Mouse (Mus musculus): ENCODE measurements around the gene Prss2.
"Not testable (repeated sequence)": the region's sequence is repeated elsewhere in the genome, so short reads cannot be mapped to it uniquely, and the experiment has no call there.

Gene Prss2

DNA sequence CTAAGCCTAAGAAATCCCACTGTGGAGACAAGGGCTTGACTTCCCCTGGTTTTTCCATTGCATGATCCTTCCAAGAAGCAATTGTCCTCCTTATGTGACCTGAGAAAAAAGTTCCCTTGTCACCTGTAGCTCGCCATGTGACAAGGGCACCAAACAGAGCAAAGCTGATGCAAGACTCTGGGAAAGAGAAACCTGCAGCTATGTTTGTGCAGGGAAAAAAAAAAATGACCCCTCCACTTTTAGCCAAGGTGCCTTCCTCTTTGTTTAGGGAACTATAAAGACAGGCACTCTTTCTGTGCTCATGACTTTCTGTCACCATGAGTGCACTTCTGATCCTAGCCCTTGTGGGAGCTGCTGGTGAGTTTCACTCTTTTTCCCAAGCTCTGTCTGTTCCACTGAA is at the start of gene Prss2:
Prss2 (plus strand) TSS at position 301 of the 400 bp plus-strand sequence.
- no peak for DNase-seq

GRCm38 (mm10) chr6:41499374-41499773 is 22.2 kb upstream of the Prss2 start:
- no peak for DNase-seq

DNA sequence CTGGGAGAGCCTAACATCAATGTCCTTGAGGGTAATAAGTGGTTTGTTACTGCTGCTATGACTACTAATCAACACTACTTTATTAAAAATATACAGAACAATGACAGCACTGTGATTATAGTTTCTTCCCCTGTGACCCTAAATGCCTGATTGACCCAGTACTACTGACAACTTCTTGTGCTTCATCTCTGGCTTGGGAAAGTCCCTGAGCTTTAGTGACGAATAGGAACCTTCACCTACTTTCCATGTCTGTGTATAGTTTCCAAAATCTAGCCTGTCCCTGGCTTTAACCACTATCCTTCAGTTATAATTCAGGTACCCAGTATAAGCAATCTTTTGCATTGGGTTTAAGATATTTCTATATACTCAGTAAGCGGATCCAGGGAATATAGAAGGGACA is 16.7 kb upstream of the Prss2 start:
- DNase-seq = no peak

DNA sequence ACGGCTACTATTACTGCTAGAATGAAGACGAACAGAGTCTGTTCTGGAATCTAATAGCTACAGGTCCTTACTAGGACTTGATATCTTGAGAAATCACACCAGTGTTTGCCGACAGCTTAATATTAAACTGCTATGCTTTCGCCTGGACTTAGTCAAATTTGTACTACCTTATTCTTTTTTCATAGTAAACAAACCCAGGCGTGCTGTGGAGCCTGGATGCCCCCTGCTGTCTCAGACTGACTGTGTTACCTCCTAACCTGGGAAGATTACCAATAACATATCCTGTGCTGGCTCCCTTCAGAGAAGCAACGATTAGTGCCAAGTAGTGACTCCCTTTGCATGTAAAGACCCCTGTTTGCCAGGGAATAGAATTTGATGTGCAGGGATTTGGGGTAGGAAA is 16.3 kb upstream of the Prss2 start:
- no peak for DNase-seq

DNA sequence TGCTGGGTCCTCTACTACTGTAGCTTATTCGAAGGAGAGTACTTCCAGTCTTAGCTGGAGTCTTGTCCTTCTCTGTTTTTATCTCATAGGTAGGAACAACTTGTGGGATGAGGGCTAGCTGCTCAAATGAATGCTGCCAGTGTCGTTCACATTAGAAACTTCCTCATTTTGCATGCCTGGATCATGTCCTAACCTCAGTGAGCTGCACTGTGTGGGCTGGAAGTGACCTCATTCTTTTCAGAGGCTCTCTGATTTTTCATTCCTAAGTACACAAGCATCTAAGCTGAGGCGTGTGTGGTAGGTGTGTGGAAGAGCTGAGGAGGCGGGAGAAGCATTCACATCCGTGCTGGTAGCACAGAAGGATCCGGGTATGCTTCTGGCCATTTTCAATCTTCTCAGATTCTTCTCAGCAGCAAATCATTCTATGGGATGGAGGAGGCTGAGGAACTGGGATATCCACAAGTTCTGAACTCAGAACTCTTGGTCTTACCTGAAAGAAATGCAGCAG is 3.5 kb upstream of the Prss2 start:
- no peak for DNase-seq

DNA sequence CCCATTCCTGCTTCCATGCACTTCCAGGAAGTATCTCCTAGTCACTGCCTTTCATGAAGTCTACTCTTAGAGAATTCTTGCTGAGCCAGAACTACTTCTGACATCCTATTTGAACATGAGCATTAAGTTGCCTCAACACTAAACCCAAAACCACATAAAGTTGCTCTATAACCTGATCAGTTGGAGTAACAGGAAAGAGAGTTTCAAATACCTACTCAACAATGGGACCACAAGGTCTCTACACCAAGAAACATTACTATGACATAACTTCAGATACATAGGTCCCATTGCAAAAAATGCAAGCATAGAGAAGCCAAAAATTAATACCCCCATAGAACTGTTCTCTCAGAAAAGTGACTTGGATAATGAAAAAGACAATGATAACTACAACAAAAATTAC is 4.9 kb downstream of the Prss2 start:
- no peak for DNase-seq

DNA sequence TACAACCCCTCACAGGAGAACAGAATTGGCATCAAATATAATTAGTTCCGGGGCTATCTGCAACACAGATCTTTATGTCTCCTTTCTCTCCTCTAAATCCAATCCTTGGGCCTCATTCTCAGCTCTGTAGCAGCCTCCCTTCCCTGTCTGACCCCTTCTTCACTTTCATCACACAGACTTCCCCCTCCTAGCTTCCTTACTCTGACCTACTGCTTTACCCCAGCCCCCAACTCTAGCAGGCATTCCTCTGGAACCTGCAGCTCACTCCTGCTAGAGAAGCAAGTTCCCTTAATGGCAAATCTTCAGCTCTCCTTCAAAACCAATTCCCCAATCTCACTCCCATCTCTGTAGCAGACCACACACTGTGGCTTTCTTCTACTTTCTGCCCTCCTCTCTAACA is 5.8 kb downstream of the Prss2 start:
- DNase-seq = no peak

- not testable (repeated sequence) for DNase-seq
Measured at GRCm38 (mm10) chr6:41529987-41530386, 8.4 kb downstream of the Prss2 start.

DNA sequence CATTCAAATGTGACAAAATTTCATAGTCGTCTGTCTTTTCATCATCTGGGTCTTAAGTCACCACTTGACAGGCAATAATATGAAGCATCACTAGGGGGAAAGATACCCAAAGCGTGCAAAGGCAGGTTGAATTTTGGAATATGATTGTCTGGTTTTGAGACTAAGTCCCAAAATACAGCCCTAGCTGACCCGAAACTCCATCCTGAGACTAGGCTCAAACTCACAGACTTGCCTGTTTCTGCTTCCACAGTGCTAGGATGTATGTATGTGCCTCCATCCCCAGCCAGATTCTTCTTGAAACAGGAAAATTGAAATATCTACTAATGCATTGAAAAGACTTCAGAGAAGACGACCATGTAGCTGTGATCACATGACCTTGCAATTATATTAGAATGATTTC is 10.6 kb downstream of the Prss2 start:
- no peak for DNase-seq

DNA sequence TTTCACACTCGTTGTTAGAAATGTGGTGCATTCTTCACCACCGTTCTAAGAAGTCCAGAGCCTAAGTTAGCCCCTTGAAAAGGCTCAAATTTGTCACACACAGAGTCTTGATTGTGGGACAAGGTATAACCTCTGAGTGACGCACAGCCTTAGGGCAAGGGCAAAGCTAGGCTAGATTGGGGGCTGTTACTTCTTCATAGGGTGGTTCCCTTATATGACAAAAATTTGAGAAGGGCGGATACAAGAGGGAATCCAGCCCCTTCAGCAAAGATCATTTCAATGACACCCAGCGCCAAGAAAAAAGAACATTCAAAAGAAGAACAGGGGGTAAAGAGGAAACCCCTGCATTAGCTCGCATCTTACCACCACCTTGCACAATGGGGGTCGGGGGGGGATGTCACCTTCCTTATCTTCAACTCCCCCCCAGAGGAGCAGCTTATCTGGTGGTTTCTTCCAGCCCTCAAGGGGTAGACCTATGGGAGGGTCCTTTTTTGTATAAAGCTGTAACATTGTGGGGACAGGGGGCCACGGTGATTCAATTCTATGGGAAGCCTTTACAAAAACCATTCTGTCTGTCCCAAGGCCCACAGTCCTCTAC is 11.2 kb downstream of the Prss2 start:
- DNase-seq = no peak

DNA sequence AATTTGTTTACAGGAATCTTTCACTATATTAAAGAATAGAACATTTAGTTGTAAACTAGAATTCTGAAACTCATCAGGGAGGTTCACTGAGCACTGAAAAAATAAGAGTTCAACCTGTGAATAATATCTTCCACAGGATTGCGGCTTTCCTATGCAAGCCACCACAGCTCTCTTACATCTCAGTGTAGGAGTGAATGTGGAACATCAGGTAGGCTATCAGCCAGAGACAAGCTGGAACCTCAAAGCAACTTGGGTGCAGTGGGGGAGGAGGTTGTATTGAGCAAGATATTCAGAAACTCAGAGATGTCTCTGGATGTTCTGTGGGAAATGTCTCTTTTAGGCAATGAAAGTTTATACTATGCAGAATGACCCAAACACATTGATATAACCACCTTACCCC is 15.8 kb downstream of the Prss2 start:
- DNase-seq = no peak

DNA sequence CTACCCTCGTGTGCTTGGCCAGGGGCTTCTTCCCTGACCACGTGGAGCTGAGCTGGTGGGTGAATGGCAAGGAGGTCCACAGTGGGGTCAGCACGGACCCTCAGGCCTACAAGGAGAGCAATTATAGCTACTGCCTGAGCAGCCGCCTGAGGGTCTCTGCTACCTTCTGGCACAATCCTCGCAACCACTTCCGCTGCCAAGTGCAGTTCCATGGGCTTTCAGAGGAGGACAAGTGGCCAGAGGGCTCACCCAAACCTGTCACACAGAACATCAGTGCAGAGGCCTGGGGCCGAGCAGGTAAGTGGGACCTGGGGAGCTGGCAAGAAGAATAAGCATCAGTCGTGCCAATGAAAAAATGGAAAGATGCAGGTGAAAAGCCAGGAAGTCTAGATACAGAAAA is 16.7 kb downstream of the Prss2 start:
- DNase-seq = not testable (repeated sequence)

DNA sequence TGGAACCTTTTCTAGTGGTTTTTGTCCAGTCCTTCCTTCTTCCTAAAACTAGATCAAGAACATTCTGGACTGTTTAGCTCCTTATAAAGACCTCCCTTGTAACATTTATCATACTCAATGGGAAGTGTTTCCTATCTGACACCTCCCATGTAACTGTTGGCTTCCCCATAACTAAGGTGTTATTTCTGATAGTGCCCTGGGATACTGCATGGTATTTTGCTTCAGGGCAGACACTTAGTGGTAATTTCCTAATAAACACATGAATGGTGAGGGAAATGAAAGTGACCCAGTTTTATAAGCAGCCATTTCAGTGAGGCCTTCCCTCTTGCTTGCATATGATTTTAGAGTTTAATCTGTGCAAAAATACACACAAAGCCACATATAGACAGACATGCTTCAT is 19.2 kb downstream of the Prss2 start:
- DNase-seq = no peak

DNA sequence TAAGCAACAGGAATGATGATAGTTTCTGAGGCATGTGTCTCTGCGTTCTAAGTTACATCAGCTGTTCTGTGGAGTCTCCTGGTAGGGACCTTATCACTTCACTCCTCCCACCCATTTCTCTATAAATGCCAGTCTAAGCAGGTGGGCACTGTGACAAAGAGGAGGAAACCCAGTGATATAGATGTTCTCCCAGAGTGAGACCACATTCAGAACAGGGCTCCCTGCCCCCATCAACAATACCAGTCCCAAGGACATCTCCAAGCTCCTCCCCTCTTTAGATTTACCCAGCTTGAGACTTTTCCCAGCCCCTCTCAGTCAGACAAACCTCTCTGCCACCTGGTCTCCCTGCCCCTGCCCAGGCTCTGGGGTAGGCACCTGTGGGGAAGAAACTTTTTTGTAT is 20.2 kb downstream of the Prss2 start:
- DNase-seq = no peak

GRCm38 (mm10) chr6:41542983-41543382 is 21.4 kb downstream of the Prss2 start:
- DNase-seq = no peak

- DNase-seq = peak in 1 of 2 experiments; percentile 2
Measured at GRCm38 (mm10) chr6:41543411-41544050, 21.9 kb downstream of the Prss2 start.

DNA sequence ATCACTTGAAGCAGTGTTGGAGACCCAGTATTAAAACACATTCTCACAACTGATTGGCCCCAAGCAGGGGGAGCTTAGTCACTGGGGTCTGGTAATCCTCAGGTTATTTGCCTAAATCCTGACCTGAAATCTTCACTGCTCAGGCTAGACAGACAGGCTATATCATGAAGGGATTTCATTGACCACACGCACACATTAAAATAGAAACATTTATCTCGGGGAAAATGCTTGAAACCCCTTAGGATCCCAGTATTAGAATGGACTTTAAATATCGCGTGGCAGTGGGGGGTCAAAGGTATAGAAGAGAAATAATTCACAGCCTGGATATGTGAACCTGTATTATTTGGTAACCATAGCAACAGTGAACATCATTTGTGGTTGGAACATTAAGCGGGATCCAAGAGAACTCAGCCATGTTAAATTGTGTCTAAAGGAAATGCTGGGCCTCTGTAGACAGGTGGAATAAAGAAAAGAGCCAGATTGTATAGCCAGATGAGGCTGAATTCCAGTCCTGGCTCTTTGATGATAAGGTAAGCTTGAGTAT is 22.9 kb downstream of the Prss2 start:
- no peak for DNase-seq

DNA sequence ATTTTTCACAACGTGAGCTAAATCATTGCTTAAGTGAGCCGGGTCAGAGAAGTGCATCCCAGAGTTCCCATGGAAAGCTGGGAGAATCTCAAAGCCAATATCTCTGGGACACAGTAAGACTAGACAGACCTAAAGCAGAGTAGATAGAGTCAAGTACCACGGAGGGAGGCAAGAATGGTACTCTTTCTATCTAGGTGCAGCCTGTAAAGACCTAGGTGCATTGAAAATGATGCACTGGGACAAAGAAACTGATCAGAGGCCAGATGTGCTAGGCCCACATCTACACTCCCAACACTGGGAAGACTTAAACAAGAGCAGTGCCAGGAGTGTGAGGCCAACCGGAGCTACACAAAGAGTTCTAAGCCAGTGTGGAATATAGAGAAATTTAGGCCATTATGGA is 23.7 kb downstream of the Prss2 start:
- DNase-seq = no peak

DNA sequence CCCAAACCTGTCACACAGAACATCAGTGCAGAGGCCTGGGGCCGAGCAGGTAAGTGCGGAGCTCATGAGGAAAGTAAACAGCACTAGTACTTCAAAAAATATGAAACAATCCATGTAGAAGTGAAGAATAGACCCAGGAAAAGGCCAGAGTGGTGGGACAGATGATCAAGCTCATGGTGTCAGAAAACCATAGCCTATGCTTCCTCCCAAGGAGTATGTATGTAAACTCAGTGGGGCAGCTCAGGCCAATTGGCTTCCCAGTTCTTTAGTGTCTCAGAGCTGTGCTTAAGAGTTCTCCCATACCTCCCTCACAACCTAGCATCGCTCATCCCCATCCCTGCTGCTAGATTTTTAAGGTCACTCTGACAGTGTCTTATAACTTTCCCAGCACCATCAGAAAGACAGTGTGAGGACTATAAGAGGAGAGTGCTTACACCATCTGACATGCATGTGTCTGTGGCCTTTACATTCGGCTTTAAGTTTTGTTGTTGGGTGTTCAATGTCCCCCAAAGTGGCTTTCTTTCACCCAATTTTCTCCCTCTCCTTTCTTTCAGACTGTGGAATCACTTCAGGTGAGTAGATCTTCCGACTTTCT is 25.6 kb downstream of the Prss2 start:
- no peak for DNase-seq

DNA sequence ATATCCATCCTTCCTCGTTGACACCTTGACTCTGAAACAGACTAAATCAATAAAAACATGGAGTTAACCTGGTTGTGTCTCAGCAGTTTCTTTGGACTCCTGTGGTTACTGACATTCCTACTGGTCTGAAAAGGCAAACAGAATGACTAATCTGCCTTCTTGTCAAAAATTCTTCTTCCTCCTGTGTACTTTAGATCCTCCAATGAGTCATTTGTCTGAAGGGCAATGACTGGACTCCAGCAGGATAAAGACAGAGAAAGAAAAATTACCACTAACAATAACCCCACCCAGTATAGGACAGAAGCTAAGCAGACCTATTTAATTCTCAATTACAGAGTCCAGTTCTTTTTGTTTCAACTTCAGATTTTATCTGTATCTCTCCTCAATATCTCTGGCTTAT is 26.7 kb downstream of the Prss2 start:
- no peak for DNase-seq

- no peak for DNase-seq
Measured at GRCm38 (mm10) chr6:41553356-41554010, 31.9 kb downstream of the Prss2 start.

DNA sequence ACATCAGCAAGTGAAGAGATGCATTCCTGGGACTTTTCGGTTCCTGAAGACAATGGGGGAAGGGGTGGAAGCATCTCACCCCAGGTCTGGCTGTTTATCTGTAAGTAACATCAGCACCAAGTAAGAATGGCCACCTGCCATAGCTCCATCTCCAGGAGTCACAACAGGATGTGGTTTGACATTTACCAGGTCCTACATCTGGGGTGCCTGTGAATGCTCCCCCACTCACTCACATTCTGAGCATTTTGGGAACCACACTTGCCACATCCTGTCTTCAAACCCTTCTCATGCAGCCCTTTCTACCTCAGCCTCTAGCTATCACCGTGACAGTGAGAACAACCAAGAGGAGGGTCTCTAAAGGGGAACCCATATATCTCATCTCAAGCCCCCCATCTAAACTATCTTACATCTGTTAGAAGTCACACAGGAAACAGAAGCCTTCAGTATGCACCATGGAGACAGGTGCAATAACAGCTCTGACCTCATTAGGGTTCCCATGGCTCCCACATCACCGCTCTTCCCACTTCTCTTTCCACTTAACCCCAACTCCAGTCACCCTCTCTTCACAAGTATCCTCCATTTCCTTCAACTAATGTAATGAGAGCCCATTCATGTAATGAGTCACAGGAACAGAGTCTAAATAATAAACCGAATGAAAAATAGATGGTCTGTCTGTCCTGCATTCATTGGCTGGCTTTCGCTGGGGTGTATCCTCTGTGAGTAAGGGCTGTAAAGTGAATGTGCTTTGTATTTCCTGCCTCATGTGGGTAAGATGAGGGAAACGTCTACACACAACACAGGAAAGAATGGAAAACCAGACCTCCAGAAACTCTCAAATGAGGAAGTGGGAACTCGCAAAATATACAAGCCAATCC is 32.9 kb downstream of the Prss2 start:
- DNase-seq = no peak

DNA sequence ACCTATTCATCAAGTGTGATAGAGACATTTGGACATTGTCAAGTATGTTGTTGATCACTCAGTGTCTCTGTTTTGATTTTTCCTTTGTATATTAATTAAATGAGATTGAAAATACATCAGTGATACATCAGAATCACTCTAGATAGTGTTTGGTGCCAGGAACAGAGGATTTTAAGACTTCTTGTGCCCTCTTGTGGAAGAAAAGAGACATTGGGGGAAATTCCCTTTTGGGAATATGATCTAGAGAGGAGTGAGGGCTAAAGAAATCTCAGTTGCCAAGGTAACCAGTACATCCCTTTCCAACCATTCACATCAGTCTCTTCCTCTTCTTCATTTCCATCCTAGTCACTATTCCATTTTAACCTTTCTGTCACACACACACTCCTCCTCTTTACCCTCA is 34.8 kb downstream of the Prss2 start:
- no peak for DNase-seq

Data from cerebellum, postnatal 36 days (tissue).